Mouse (Mus musculus): ENCODE measurements around the gene Nptx1.

- no peak for TF ChIP-seq GATA1 (IDR thresholded peaks at IDR 0.05; ENCODE audit: borderline replicate concordance, low read length)
- no peak for TF ChIP-seq FLI1 (IDR thresholded peaks at IDR 0.05; ENCODE audit: low read length)
Measured at GRCm38 (mm10) chr11:119520713-119521063, 26.9 kb downstream of the Nptx1 start.

Data from megakaryocyte, embryonic 14.5 days (primary cell).